Mouse (Mus musculus): ENCODE results near the gene Vat1.
"Not testable (repeated sequence)": the region's sequence is repeated elsewhere in the genome, so short reads cannot be mapped to it uniquely, and the experiment has no call there.

Gene Vat1

GRCm38 (mm10) chr11:101465869-101466551 lies at the start of gene Vat1:
Vat1 (minus strand) TSS chr11:101466230.
- peak; percentile 76 for DNase-seq (ENCODE audit: low read depth, low spot score)

- no peak for DNase-seq (ENCODE audit: low read depth, low spot score)
These were observed 41.1 kb upstream of the Vat1 start for GRCm38 (mm10) chr11:101507090-101507489.

GRCm38 (mm10) chr11:101506269-101506780 lies 40.3 kb upstream of the Vat1 start:
- no peak for DNase-seq (ENCODE audit: low read depth, low spot score)

GRCm38 (mm10) chr11:101486126-101486525 lies 20.1 kb upstream of the Vat1 start:
- no peak for DNase-seq (ENCODE audit: low read depth, low spot score)

- DNase-seq (ENCODE audit: low read depth, low spot score), result no peak
These were observed 19.5 kb upstream of the Vat1 start for GRCm38 (mm10) chr11:101485509-101486028.

GRCm38 (mm10) chr11:101484814-101485213 lies 18.8 kb upstream of the Vat1 start:
- no peak for DNase-seq (ENCODE audit: low read depth, low spot score)

- DNase-seq (ENCODE audit: low read depth, low spot score), result no peak
These were observed 18.2 kb upstream of the Vat1 start for GRCm38 (mm10) chr11:101484245-101484644.

GRCm38 (mm10) chr11:101483804-101484203 lies 17.8 kb upstream of the Vat1 start:
- no peak for DNase-seq (ENCODE audit: low read depth, low spot score)

- no peak for DNase-seq (ENCODE audit: low read depth, low spot score)
These were observed 14.9 kb upstream of the Vat1 start for GRCm38 (mm10) chr11:101480912-101481311.

GRCm38 (mm10) chr11:101479171-101479635 lies 13.2 kb upstream of the Vat1 start:
- no peak for DNase-seq (ENCODE audit: low read depth, low spot score)

- no peak for DNase-seq (ENCODE audit: low read depth, low spot score)
These were observed 11.7 kb upstream of the Vat1 start for GRCm38 (mm10) chr11:101477552-101478211.

- DNase-seq (ENCODE audit: low read depth, low spot score), result no peak
These were observed 11.1 kb upstream of the Vat1 start for GRCm38 (mm10) chr11:101477194-101477551.

- not testable (repeated sequence) for DNase-seq (ENCODE audit: low read depth, low spot score)
These were observed 10.3 kb upstream of the Vat1 start for GRCm38 (mm10) chr11:101476361-101476760.

- no peak for DNase-seq (ENCODE audit: low read depth, low spot score)
These were observed 8.3 kb upstream of the Vat1 start for GRCm38 (mm10) chr11:101474298-101474697.

GRCm38 (mm10) chr11:101473686-101474085 lies 7.7 kb upstream of the Vat1 start:
- DNase-seq (ENCODE audit: low read depth, low spot score), result not testable (repeated sequence)

GRCm38 (mm10) chr11:101472336-101472735 lies 6.3 kb upstream of the Vat1 start:
- no peak for DNase-seq (ENCODE audit: low read depth, low spot score)

- DNase-seq (ENCODE audit: low read depth, low spot score), result no peak
These were observed 5.9 kb upstream of the Vat1 start for GRCm38 (mm10) chr11:101471926-101472325.

GRCm38 (mm10) chr11:101470206-101470605 lies 4.2 kb upstream of the Vat1 start:
- no peak for DNase-seq (ENCODE audit: low read depth, low spot score)

GRCm38 (mm10) chr11:101469155-101469554 lies 3.1 kb upstream of the Vat1 start:
- no peak for DNase-seq (ENCODE audit: low read depth, low spot score)

GRCm38 (mm10) chr11:101468731-101469130 lies 2.7 kb upstream of the Vat1 start:
- peak; percentile 23 for DNase-seq (ENCODE audit: low read depth, low spot score)

GRCm38 (mm10) chr11:101468263-101468688 lies 2.2 kb upstream of the Vat1 start:
- no peak for DNase-seq (ENCODE audit: low read depth, low spot score)

- DNase-seq (ENCODE audit: low read depth, low spot score), result peak; percentile 81
These were observed 1.6 kb upstream of the Vat1 start for GRCm38 (mm10) chr11:101467477-101468262.

All from CD4-positive, CD25-positive, alpha-beta regulatory T cell, adult 2 months (primary cell).